Mouse (Mus musculus) adrenal gland, postnatal 14 days (tissue): Measurements from ENCODE around the gene Ralgps1. TPM values are rescaled to one million over a fixed set of nuclear protein-coding genes. Genes with fewer than 3 reads are reported as not detected.

Experiments
- microRNA-seq, 2 experiments: library from miRNA; unstranded; fragments of <30 nt; microRNA quantifications; one replicate each; pipeline ENCODE4 v1.2.0; 2021
- total RNA-seq: library from RNA; stranded (reverse); gene quantifications from 2 replicates; pipeline ENCODE4 v1.2.3, GENCODE M21; 2021

Gene Ralgps1
- total RNA-seq, 1 experiment from 2014 or later, result 3.7 TPM

Small RNAs within 50 kb of the gene (microRNA-seq; reads per million reads assigned to microRNA genes)
- gene Gm25998, result 0 reads per million in 2 experiments

Other genes with a start within 250 kb of the Ralgps1 start
- gene Garnl3, start 239.8 kb downstream of the Ralgps1 start, total RNA-seq, result 15.1 and 20.9 TPM in 2 replicates
- gene Angptl2, start 155.4 kb downstream of the Ralgps1 start, total RNA-seq, result 35.6 and 36.8 TPM in 2 replicates
- 12.7 and 15.1 TPM in 2 replicates for gene Zbtb34, start 59.8 kb upstream of the Ralgps1 start, total RNA-seq
- gene Zbtb43, start 97.1 kb upstream of the Ralgps1 start, total RNA-seq, result 22.1 and 22.2 TPM in 2 replicates